Mouse (Mus musculus) brain, embryonic 14.5 days (tissue): ENCODE measurements around the gene Tcf7l2.

Experiments used
- CTCF ChIP-seq: fragments of 200-500 bp; IDR thresholded peaks from 2 replicates; pipeline ENCODE4 v1.5.1; 2012; ENCODE audit warnings: inconsistent platforms, mild to moderate bottlenecking, moderate library complexity, borderline replicate concordance; ENCODE audit not compliant: insufficient read depth, insufficient read length; ENCODE audit errors: extremely low read depth
- POLR2A ChIP-seq: fragments of 200-500 bp; IDR thresholded peaks from 2 replicates; pipeline ENCODE4 v1.6.1; 2012; ENCODE audit warnings: mild to moderate bottlenecking, inconsistent platforms, borderline replicate concordance; ENCODE audit not compliant: poor library complexity, insufficient read depth, insufficient read length, severe bottlenecking; ENCODE audit errors: extremely low read depth

- TF ChIP-seq POLR2A (no peak), CTCF (no peak)
Observed at GRCm38 (mm10) chr19:55714015-55714414, 27.6 kb upstream of the Tcf7l2 start.
